Mouse (Mus musculus): ENCODE results near the gene Sema6d.

GRCm38 (mm10) chr2:124558021-124558420 is 468.3 kb downstream of the Sema6d start:
- TF ChIP-seq POLR2A (IDR thresholded peaks at IDR 0.05; ENCODE audit: insufficient read depth, low read depth, low read length) (no peak), CTCF (IDR thresholded peaks at IDR 0.05) (no peak), EP300 (IDR thresholded peaks at IDR 0.05; ENCODE audit: insufficient read depth, low read depth, low read length) (no peak)
